Mouse (Mus musculus) kidney, adult 9 months (tissue): Measurements from ENCODE around the gene Git2.

Source experiments
- DNase-seq: peaks from one replicate; pipeline ENCODE4 v3.0.0; 2022

Gene Git2

DNA sequence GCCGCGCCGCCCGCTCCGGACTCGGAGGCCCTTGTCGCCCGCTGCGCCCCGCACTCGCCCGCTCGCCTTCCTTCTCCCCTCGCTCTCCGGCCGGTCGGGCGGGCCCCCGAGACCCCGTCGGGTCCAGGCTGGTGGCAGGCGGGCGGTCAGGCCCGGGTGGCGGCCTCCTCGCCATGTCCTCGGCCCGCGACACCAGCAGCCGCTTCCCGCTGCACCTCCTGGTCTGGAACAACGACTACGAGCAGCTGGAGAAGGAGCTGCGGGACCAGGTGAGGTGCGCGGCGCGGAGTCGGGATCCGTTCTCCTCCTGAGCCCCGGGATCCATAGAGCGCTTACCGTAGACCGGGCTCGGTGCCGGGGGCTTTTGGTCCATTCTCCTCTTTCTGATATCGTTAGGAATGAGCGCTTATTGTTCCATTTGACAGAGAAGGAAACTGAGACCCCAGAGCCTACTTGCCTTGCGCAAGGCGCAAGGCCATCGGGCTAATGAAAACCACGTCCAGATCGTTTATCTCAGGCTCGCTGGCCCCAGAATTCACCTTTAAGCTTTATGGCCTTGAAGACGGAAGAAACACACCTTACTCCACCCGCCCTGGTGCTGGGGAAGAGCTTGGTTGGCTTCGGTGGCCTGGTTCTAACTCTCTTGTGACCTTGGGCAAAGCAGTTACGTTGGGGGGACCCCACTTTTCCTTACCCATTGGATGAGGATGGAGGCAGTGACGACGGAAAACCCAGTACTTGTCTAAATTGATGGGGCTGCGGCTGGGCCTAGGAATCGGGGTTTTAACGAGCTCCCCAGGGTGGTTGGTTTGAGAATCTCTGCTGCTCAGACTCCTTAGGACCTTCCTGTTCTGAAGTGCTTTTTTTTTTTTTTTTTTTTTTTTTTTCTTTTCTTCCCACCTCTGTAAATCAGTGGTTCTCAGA is at the start of gene Git2:
TSS of gene Git2 (minus strand) at position 462 of the 924 bp plus-strand sequence.
- DNase-seq, result peak; percentile 28

DNA sequence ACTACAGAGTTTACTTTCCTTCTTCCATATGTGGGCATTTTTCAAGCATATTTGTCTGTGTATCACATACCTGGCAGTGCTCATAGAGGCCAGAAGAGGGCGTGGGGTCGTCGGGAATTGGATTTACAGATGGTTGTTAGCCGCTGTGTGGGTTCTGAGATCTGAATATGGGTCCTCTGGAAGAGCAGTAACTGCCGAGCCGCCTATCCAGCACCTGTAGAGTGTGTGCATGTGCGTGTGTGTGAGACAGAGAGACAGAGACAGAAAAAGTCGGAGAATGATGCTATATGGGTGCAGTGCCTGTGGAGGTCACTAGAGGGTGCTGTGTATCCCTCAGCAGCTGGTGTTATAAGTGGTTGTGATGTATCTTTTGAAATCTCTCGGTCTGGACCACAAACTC is 48.9 kb upstream of the Git2 start:
- peak; percentile 68 for DNase-seq

GRCm38 (mm10) chr5:114822796-114823688 is 47.7 kb upstream of the Git2 start, which contains the start of gene 1500011B03Rik:
Gene 1500011B03Rik (minus strand): TSS chr5:114823468.
- DNase-seq, result peak; percentile 51

DNA sequence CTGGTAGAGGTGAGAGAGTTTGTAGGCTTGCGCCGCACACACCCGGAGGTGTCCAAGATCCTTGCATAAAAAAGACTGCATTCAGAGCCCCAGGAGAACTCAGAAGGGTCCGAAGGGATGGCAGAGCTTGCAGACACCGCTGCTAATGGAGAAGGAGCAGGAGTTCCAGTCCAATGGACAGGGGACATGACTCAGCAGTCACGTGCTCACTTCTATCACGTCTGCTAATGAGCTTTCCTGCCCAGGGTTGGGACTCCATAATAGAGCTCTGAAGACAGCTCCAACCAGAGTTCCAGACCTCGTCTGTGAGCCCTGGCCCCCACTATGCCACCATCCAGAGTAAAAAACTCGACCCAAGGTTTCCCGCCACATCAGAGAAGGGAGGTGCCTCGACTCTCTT is 42.8 kb upstream of the Git2 start:
- peak; percentile 50 for DNase-seq

DNA sequence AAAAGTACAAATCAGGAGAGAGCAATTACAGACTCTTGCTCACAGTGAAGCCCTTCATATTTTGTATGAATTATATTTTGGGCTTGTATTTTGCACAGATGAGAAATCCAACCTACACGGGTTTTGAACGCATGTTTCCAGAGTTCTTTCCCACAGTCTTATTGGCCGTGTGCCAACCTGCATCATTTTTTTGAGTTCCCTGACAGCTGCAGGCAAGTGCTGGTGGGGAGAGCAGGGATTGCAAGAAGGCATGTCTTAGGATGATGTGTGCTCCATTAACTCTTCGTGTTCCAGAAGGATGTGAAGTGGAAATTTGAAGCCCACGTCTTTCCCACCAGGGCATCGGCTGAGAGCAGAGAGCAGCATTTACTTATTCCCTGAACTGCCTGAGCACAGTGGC is 41.3 kb upstream of the Git2 start:
- DNase-seq, result no peak

GRCm38 (mm10) chr5:114813525-114814181 is 38.3 kb upstream of the Git2 start:
- DNase-seq, result peak; percentile 78

DNA sequence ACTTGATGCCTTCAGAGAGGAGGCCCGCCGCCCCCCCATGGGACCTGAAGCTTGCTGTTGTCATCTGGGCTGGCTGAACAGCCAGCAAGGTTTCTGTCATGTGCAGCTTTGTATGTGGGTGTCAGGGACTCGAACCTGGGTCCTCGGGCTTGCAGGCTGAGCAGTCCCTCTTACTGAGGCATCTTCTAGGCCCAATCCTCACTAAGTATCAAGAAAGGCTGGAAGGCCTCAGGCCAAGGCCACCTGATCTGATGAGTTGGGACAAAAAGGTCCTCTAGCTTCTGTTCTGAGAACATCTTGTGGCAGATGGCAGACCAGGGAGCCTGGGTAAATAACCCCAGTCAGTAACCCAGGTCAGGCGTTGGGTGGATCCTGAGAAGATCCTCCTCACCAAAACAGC is 34.5 kb upstream of the Git2 start:
- no peak for DNase-seq

- DNase-seq, result no peak
Observed at GRCm38 (mm10) chr5:114809181-114809756, 34.0 kb upstream of the Git2 start.

- no peak for DNase-seq
Observed at GRCm38 (mm10) chr5:114808385-114808784, 33.1 kb upstream of the Git2 start.

GRCm38 (mm10) chr5:114807893-114808292 is 32.6 kb upstream of the Git2 start:
- no peak for DNase-seq

- no peak for DNase-seq
Observed at GRCm38 (mm10) chr5:114807468-114807867, 32.2 kb upstream of the Git2 start.

GRCm38 (mm10) chr5:114807063-114807462 is 31.7 kb upstream of the Git2 start:
- DNase-seq, result no peak

DNA sequence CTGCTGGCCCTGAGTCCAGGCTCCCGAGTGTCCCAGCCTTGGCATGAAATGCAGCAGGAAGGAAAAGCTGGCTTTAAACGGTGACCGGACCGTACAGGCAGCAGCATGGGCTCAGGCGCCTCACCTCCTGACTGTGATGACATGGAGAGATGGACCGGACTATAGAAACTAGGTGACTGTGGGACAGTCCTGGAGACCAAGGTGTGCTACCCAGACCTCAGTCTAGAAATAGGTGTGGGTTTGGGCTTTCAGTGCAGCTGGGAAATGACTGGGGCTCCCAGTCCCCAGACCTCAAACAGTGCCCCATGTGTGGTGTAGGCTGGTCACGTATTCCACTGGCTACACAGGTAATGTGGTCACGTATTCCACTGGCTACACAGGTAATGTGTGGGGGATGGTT is 31.3 kb upstream of the Git2 start:
- DNase-seq, result no peak

- DNase-seq, result no peak
Observed at GRCm38 (mm10) chr5:114805436-114806350, 30.4 kb upstream of the Git2 start.

DNA sequence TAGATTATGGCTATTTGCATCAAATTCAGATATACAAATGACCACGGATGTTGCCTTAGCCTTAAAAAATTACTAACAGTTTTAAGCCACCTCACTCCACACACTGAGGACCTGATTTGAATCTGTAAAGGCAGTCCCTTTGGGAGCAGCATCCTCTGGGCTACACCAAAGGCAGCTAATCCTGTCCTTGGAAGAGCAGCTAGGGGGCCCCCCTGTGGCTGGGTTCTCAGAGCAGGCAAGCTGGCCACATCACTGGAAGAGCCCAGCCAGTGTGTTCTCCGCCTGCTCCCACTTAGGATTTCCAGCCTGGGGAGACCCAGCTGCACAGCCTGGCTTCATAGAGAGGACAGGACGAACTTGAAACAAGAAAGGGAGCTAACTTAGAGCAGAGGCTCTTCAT is 29.6 kb upstream of the Git2 start:
- DNase-seq, result no peak

DNA sequence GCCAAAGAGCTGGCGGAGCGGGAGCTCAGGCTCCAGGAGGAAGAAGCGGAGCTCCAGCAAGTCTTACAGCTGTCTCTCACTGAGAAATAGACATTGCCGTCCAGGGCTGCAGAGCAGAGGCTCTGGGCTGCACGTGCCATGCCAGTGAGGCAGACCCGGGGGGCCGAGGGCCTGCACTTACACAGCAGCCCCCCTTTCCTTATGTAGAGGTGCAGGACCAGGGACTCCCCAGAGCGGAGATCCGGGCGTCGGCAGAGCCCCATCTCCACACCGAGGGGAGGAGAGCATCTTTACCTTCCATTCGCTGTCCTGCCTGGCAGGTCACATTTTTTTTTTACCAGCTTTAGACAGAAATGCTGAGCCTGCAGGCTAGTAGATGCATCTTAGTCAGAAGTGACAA is 29.0 kb upstream of the Git2 start:
- DNase-seq, result no peak

GRCm38 (mm10) chr5:114803231-114803630 is 27.9 kb upstream of the Git2 start:
- no peak for DNase-seq

- DNase-seq, result no peak
Observed at GRCm38 (mm10) chr5:114801841-114802240, 26.5 kb upstream of the Git2 start.

- no peak for DNase-seq
Observed at GRCm38 (mm10) chr5:114801049-114801448, 25.7 kb upstream of the Git2 start.

GRCm38 (mm10) chr5:114799848-114800247 is 24.5 kb upstream of the Git2 start:
- DNase-seq, result no peak

- DNase-seq, result no peak
Observed at GRCm38 (mm10) chr5:114797253-114797652, 21.9 kb upstream of the Git2 start.
